Mouse (Mus musculus): Measurements from ENCODE around the gene Mup21.

- TF ChIP-seq CTCF (IDR thresholded peaks at IDR 0.05; ENCODE audit: borderline replicate concordance, extremely low read depth, insufficient read depth, insufficient read length) (no peak), POLR2A (IDR thresholded peaks at IDR 0.05; ENCODE audit: borderline replicate concordance, extremely low read depth, insufficient read depth, insufficient read length, poor library complexity, severe bottlenecking) (no peak)
Measured at GRCm38 (mm10) chr4:62188778-62189177, 38.1 kb upstream of the Mup21 start.

All from brain, embryonic 14.5 days (tissue).